Mouse (Mus musculus) testis, adult 2 months (tissue): ENCODE measurements at regions not wholly inside any gene's neighbourhood (a gene's known extent, or its start where the extent isn't known, plus 50 kb on each side); places are given as distances from the start of the nearest gene placed in this dataset.

ENCODE experiments used
- H3K27ac ChIP-seq: fragments of 200-500 bp; 2 replicates; pipeline ENCODE4 v1.5.1; 2012; ENCODE audit warnings: low read depth, low read length; ENCODE audit not compliant: control insufficient read depth, insufficient read depth
- H3K27me3 ChIP-seq: fragments of 200-500 bp; 2 replicates; pipeline ENCODE4 v1.6.1; 2012; ENCODE audit warnings: mild to moderate bottlenecking, low read length, moderate library complexity; ENCODE audit not compliant: control insufficient read depth, insufficient read depth
- H3K36me3 ChIP-seq: fragments of 200-500 bp; 2 replicates; pipeline ENCODE4 v1.6.1; 2012; ENCODE audit warnings: mild to moderate bottlenecking, low read length; ENCODE audit not compliant: control insufficient read depth, insufficient read depth
- H3K4me1 ChIP-seq: fragments of 200-500 bp; 2 replicates; pipeline ENCODE4 v1.6.1; 2012; ENCODE audit warnings: low read length; ENCODE audit not compliant: control insufficient read depth, insufficient read depth
- H3K4me3 ChIP-seq: fragments of 200-500 bp; 2 replicates; pipeline ENCODE4 v1.5.1; 2012; ENCODE audit warnings: low read depth, mild to moderate bottlenecking, low read length, moderate library complexity, mixed read lengths; ENCODE audit not compliant: control insufficient read depth
- CTCF ChIP-seq: fragments of 200-500 bp; IDR thresholded peaks from 2 replicates; pipeline ENCODE4 v1.5.1; 2012; ENCODE audit warnings: low read depth, mild to moderate bottlenecking, inconsistent platforms, low read length, moderate library complexity; ENCODE audit not compliant: control insufficient read depth, insufficient read depth, insufficient replicate concordance
- POLR2A ChIP-seq: fragments of 200-500 bp; IDR thresholded peaks from 2 replicates; pipeline ENCODE4 v1.6.1; 2012; ENCODE audit warnings: low read depth, mild to moderate bottlenecking, inconsistent platforms, low read length, moderate library complexity; ENCODE audit not compliant: control insufficient read depth

GRCm38 (mm10) chr1:76658228-76658627, 856.7 kb downstream of the Epha4 start:
- no peak overlapping the region for H3K4me3 ChIP-seq
- TF ChIP-seq CTCF: no peak
- no peak for TF ChIP-seq POLR2A
- H3K4me1 ChIP-seq: no peaks in the 10 kb centered on the region
- H3K36me3 ChIP-seq: no peaks in the 10 kb centered on the region
- H3K27ac ChIP-seq: no peak overlapping the region
- no peaks in the 10 kb centered on the region for H3K27me3 ChIP-seq

- Histone ChIP-seq H3K27me3 (no peaks in the 10 kb centered on the region), H3K36me3 (no peaks in the 10 kb centered on the region)
- TF ChIP-seq CTCF (no peak), POLR2A (no peak)
Observed at GRCm38 (mm10) chr1:76660146-76660545, 854.7 kb downstream of the Epha4 start.

GRCm38 (mm10) chr1:76664381-76664780, 850.5 kb downstream of the Epha4 start:
- no peaks in the 10 kb centered on the region for H3K4me1 ChIP-seq
- H3K4me3 ChIP-seq: no peak overlapping the region
- H3K36me3 ChIP-seq: no peaks in the 10 kb centered on the region
- TF ChIP-seq CTCF: no peak
- no peak for TF ChIP-seq POLR2A
- no peak overlapping the region for H3K27ac ChIP-seq
- H3K27me3 ChIP-seq: no peaks in the 10 kb centered on the region

More at GRCm38 (mm10) chr1:76660146-76660545, 854.7 kb downstream of the Epha4 start:
- Histone ChIP-seq H3K4me3 (no peak overlapping the region), H3K27ac (no peak overlapping the region), H3K4me1 (no peaks in the 10 kb centered on the region)

- Histone ChIP-seq H3K4me3 (no peak overlapping the region), H3K36me3 (no peaks in the 10 kb centered on the region), H3K4me1 (no peaks in the 10 kb centered on the region), H3K27ac (no peak overlapping the region), H3K27me3 (no peaks in the 10 kb centered on the region)
- no peak for TF ChIP-seq POLR2A
- TF ChIP-seq CTCF: no peak
Observed at GRCm38 (mm10) chr1:76676836-76677235, 838.1 kb downstream of the Epha4 start.

- no peak for TF ChIP-seq POLR2A
- no peak for TF ChIP-seq CTCF
Observed at GRCm38 (mm10) chr1:76705556-76705955, 809.3 kb downstream of the Epha4 start.

GRCm38 (mm10) chr1:76717639-76718292, 797.1 kb downstream of the Epha4 start:
- TF ChIP-seq CTCF (no peak), POLR2A (no peak)
- H3K4me3 ChIP-seq: no peak overlapping the region
- no peaks in the 10 kb centered on the region for H3K4me1 ChIP-seq
- no peaks in the 10 kb centered on the region for H3K36me3 ChIP-seq
- no peak overlapping the region for H3K27ac ChIP-seq
- H3K27me3 ChIP-seq: no peaks in the 10 kb centered on the region

More at GRCm38 (mm10) chr1:76705556-76705955, 809.3 kb downstream of the Epha4 start:
- Histone ChIP-seq H3K27ac (no peak overlapping the region), H3K4me3 (no peak overlapping the region), H3K4me1 (no peaks in the 10 kb centered on the region), H3K36me3 (no peaks in the 10 kb centered on the region), H3K27me3 (no peaks in the 10 kb centered on the region)

GRCm38 (mm10) chr1:76724453-76724852, 790.4 kb downstream of the Epha4 start:
- H3K27ac ChIP-seq: no peak overlapping the region
- no peaks in the 10 kb centered on the region for H3K4me1 ChIP-seq
- TF ChIP-seq POLR2A (no peak), CTCF (no peak)
- no peak overlapping the region for H3K4me3 ChIP-seq
- H3K27me3 ChIP-seq: no peaks in the 10 kb centered on the region
- no peaks in the 10 kb centered on the region for H3K36me3 ChIP-seq

GRCm38 (mm10) chr1:76737003-76737402, 777.9 kb downstream of the Epha4 start:
- no peaks in the 10 kb centered on the region for H3K36me3 ChIP-seq
- H3K27ac ChIP-seq: no peak overlapping the region
- no peaks in the 10 kb centered on the region for H3K4me1 ChIP-seq
- H3K4me3 ChIP-seq: no peak overlapping the region
- TF ChIP-seq CTCF: no peak
- TF ChIP-seq POLR2A: no peak
- H3K27me3 ChIP-seq: no peaks in the 10 kb centered on the region
